Mouse (Mus musculus): ENCODE measurements around the gene Slc16a12. TPM values are rescaled to one million over a fixed set of nuclear protein-coding genes. Genes with fewer than 3 reads are reported as not detected.

Gene Slc16a12
- polyA plus RNA-seq (2015; fragmentation: Nextera tagmentation; extraction: Ambion mirVana): 1.5 and 1.8 TPM in 2 replicates

GRCm38 (mm10) chr19:34746688-34747504 is at the start of gene Slc16a12:
Gene Slc16a12 (minus strand): TSS chr19:34747289.

GRCm38 (mm10) chr19:34640623-34641022 is 106.5 kb downstream of the Slc16a12 start, which contains the start of the genes Ifit1bl2 and Ifit1:
Gene Ifit1bl2 (minus strand): TSS chr19:34640743.
Gene Ifit1 (plus strand): TSS chr19:34640871.

Small RNA genes within 50 kb of the gene (microRNA-seq; reads per million reads assigned to microRNA genes)
- gene Gm27476: not detected

Other genes with a start within 250 kb of the Slc16a12 start
- 17.2 and 21.1 TPM in 2 replicates for gene Lipa, start 219.8 kb downstream of the Slc16a12 start, polyA plus RNA-seq (2015; fragmentation: Nextera tagmentation; extraction: Ambion mirVana)
- gene Ifit2, start 196.6 kb downstream of the Slc16a12 start, polyA plus RNA-seq (2015; fragmentation: Nextera tagmentation; extraction: Ambion mirVana): 7.2 and 7.4 TPM in 2 replicates
- 4.6 and 4.8 TPM in 2 replicates for gene Ifit3, start 163.8 kb downstream of the Slc16a12 start, polyA plus RNA-seq (2015; fragmentation: Nextera tagmentation; extraction: Ambion mirVana)
- gene Ifit1bl1, start 145.3 kb downstream of the Slc16a12 start, polyA plus RNA-seq (2015; fragmentation: Nextera tagmentation; extraction: Ambion mirVana): 1.3 and 1.4 TPM in 2 replicates
- gene Ifit3b, start 139.3 kb downstream of the Slc16a12 start, polyA plus RNA-seq (2015; fragmentation: Nextera tagmentation; extraction: Ambion mirVana): 0.65 and 0.71 TPM in 2 replicates
- 0.08 and 0.39 TPM in 2 replicates for gene Ifit1bl2, start 106.5 kb downstream of the Slc16a12 start, polyA plus RNA-seq (2015; fragmentation: Nextera tagmentation; extraction: Ambion mirVana)
- gene Ifit1, start 106.4 kb downstream of the Slc16a12 start, polyA plus RNA-seq (2015; fragmentation: Nextera tagmentation; extraction: Ambion mirVana): 1.3 TPM in 2 replicates
- 10.9 and 12.4 TPM in 2 replicates for gene Pank1, start 132.2 kb upstream of the Slc16a12 start, polyA plus RNA-seq (2015; fragmentation: Nextera tagmentation; extraction: Ambion mirVana)
- 4.7 and 5.0 TPM in 2 replicates for gene Kif20b, start 175.1 kb upstream of the Slc16a12 start, polyA plus RNA-seq (2015; fragmentation: Nextera tagmentation; extraction: Ambion mirVana)